Mouse (Mus musculus) ovary, postnatal 10 days (tissue): ENCODE data around the gene Rpl10-ps3.

Experiments used
- DNase-seq: peaks from one replicate; pipeline ENCODE4 v3.0.0; 2022; ENCODE audit warnings: low spot score

Gene Rpl10-ps3

GRCm38 (mm10) chr9:50305666-50306402 is 38.9 kb downstream of the Rpl10-ps3 start:
- no peak for DNase-seq

DNA sequence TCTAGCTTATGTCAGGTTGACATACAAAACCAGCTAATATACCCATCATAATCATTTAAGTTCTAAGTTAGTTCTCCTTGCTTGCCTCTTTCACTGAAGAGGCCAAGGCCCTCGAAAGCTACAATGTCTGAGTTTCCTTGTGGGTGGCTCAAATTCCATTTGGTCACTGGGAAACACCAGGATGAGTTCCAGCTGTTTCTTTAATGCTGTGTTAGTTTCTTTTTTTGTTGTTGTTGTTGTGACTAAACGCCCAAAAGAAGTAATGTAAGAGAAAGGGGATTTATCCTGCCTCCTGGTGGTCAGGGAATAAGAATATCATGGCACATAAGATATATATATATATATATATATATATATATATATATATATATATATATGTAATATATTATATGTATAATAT is 39.7 kb downstream of the Rpl10-ps3 start:
- DNase-seq = no peak

DNA sequence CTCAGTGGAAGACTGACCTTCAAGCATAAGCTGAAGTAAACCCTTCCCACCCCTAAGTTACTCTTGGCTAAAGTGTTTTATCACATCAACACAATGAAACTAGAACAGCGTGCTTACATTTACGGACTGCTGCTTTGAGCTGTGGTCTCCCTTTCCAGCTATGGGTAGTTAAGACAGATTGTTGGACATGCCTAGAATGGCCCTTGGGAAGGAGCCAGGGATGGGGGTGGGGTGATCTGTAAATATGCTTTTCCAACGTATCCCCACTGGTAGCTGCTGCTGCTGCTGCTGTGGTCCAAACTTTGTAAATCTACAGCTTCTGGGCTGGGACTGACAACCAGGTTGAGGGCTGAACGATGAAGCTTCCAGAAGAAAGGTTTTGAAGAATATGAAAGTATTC is 40.8 kb downstream of the Rpl10-ps3 start:
- DNase-seq = no peak

DNA sequence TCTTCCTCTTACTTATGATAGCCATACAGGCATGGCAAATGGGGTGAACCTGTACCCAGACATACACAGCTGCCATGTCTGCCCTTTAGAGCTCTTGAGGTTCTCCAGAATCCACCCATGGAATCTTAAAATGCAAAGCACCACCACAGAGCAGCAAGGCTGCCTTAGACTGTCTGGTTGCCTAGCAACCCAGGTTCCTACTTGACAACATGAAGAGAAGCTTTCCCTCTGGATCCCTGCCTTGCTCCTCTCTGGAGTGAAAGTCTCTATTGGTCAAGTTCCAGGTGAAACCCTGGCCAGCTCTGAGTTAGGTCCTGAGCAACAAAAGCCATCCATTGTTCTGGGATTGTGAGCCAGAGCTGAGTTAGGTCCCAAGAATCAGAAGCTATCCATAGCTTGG is 43.0 kb downstream of the Rpl10-ps3 start:
- DNase-seq = no peak

GRCm38 (mm10) chr9:50298389-50298788 is 46.4 kb downstream of the Rpl10-ps3 start:
- no peak for DNase-seq
